Mouse (Mus musculus) left cerebral cortex, adult 18-20 months (tissue): ENCODE measurements around the gene Lig1. TPM values are rescaled to one million over a fixed set of nuclear protein-coding genes. Genes with fewer than 3 reads are reported as not detected.
"Not testable (repeated sequence)": the region's sequence is repeated elsewhere in the genome, so short reads cannot be mapped to it uniquely, and the experiment has no call there.

ENCODE experiments used
- DNase-seq, 2 experiments: peaks; one replicate each; pipeline ENCODE4 v3.0.0; 2021 to 2022; ENCODE audit warnings: low spot score in 2 of 2, mixed read lengths in 1 of 2
- long read RNA-seq, 2 experiments: library from polyadenylated mRNA; stranded (forward); transcript quantifications; one replicate each; pipeline ENCODE4 v2.0.0; 2021
- total RNA-seq, 2 experiments: library from RNA; stranded (reverse); gene quantifications; 2 replicates each; pipeline ENCODE4 v1.2.3; 2021

Lig1 gene
- total RNA-seq, result 1 to 10 TPM; 8.3 to 9.2 TPM
- long read RNA-seq, experiment 1, partial matches to known transcripts, result 4 of 11 reads
- long read RNA-seq, experiment 1, other reads (novel, unspliced or antisense), result 4 of 11 reads
- long read RNA-seq, experiment 2, partial matches to known transcripts, result 3 of 12 reads
- long read RNA-seq, experiment 2, other reads (novel, unspliced or antisense), result 8 of 12 reads

- DNase-seq, result no peak
Measured at GRCm38 (mm10) chr7:13277081-13277480, at the start of gene Lig1. TSS of gene Lig1 (plus strand) at chr7:13277283.

GRCm38 (mm10) chr7:13260746-13261700 is 16.1 kb upstream of the Lig1 start:
- peak; percentile 7 to 16 for DNase-seq

- no peak for DNase-seq
Measured at GRCm38 (mm10) chr7:13263851-13264250, 13.2 kb upstream of the Lig1 start.

GRCm38 (mm10) chr7:13264396-13264795 is 12.7 kb upstream of the Lig1 start:
- DNase-seq, result no peak

GRCm38 (mm10) chr7:13268749-13269260 is 8.3 kb upstream of the Lig1 start:
- no peak for DNase-seq

- no peak for DNase-seq
Measured at GRCm38 (mm10) chr7:13269394-13269793, 7.7 kb upstream of the Lig1 start.

- no peak for DNase-seq
Measured at GRCm38 (mm10) chr7:13271704-13272103, 5.4 kb upstream of the Lig1 start.

- no peak for DNase-seq
Measured at GRCm38 (mm10) chr7:13277833-13278232, 750 bp downstream of the Lig1 start.

GRCm38 (mm10) chr7:13278308-13278891 is 1.3 kb downstream of the Lig1 start, which contains the start of gene Zswim9:
TSS of gene Zswim9 (minus strand) at chr7:13278721.
- DNase-seq, result peak; percentile 91 to 94

- DNase-seq, result not testable (repeated sequence)
Measured at GRCm38 (mm10) chr7:13278957-13279356, 1.9 kb downstream of the Lig1 start.

GRCm38 (mm10) chr7:13288621-13289020 is 11.5 kb downstream of the Lig1 start:
- DNase-seq, result peak; percentile 11

- no peak for DNase-seq
Measured at GRCm38 (mm10) chr7:13290041-13290675, 13.1 kb downstream of the Lig1 start.

- no peak for DNase-seq
Measured at GRCm38 (mm10) chr7:13291370-13291769, 14.3 kb downstream of the Lig1 start.

- no peak for DNase-seq
Measured at GRCm38 (mm10) chr7:13293878-13294855, 17.1 kb downstream of the Lig1 start.

- no peak for DNase-seq
Measured at GRCm38 (mm10) chr7:13295256-13295655, 18.2 kb downstream of the Lig1 start.

- DNase-seq, result no peak
Measured at GRCm38 (mm10) chr7:13297636-13298035, 20.6 kb downstream of the Lig1 start.

- DNase-seq, result no peak
Measured at GRCm38 (mm10) chr7:13298821-13299220, 21.7 kb downstream of the Lig1 start.

GRCm38 (mm10) chr7:13301643-13302042 is 24.6 kb downstream of the Lig1 start:
- no peak for DNase-seq

- no peak for DNase-seq
Measured at GRCm38 (mm10) chr7:13302780-13303179, 25.7 kb downstream of the Lig1 start.

GRCm38 (mm10) chr7:13303372-13303771 is 26.3 kb downstream of the Lig1 start:
- no peak for DNase-seq
